Mouse (Mus musculus) heart, embryonic 14.5 days (tissue): Measurements from ENCODE around the gene Cyp3a57. TPM values are rescaled to one million over a fixed set of nuclear protein-coding genes. Genes with fewer than 3 reads are reported as not detected.

ENCODE experiments used
- polyA plus RNA-seq: library from polyadenylated mRNA; unstranded; fragments of >200 nt; fragmentation: Nextera tagmentation; extraction: Ambion mirVana; gene quantifications from 2 replicates; pipeline ENCODE4 v1.2.1, GENCODE M21; 2014

Gene Cyp3a57
- polyA plus RNA-seq, 1 experiment from 2014 or later: not detected

Other genes starting within 250 kb of the Cyp3a57 start
- gene Arpc1b, start 231.1 kb upstream of the Cyp3a57 start, polyA plus RNA-seq: 84.8 and 137 TPM in 2 replicates
- gene Pdap1, start 205.0 kb upstream of the Cyp3a57 start, polyA plus RNA-seq: 60.9 and 69.1 TPM in 2 replicates
- 130 and 135 TPM in 2 replicates for gene Bud31, start 204.9 kb upstream of the Cyp3a57 start, polyA plus RNA-seq
- gene Ptcd1, start 178.2 kb upstream of the Cyp3a57 start, polyA plus RNA-seq: 10.6 and 11.2 TPM in 2 replicates
- gene Cpsf4, start 178.1 kb upstream of the Cyp3a57 start, polyA plus RNA-seq: 13.6 and 14.1 TPM in 2 replicates
- 1,222 and 1,313 TPM in 2 replicates for gene Atp5j2, start 153.2 kb upstream of the Cyp3a57 start, polyA plus RNA-seq
- 7.4 and 7.8 TPM in 2 replicates for gene Zkscan14, start 143.4 kb upstream of the Cyp3a57 start, polyA plus RNA-seq
- 10.2 and 11.1 TPM in 2 replicates for gene Zkscan5, start 140.7 kb upstream of the Cyp3a57 start, polyA plus RNA-seq
- gene Zfp655, start 113.6 kb upstream of the Cyp3a57 start, polyA plus RNA-seq: 37.3 and 38.6 TPM in 2 replicates
- gene Zscan25, start 64.8 kb upstream of the Cyp3a57 start, polyA plus RNA-seq: 0.42 and 0.73 TPM in 2 replicates
- gene Cyp3a16, start 124.4 kb downstream of the Cyp3a57 start, polyA plus RNA-seq: not detected in 2 replicates
- not detected in 2 replicates for gene Cyp3a41b, start 239.5 kb downstream of the Cyp3a57 start, polyA plus RNA-seq